Mouse (Mus musculus) urinary bladder, postnatal 4 days (tissue): ENCODE measurements around the gene Tacr1.

Source experiments
- DNase-seq, 2 experiments: peaks; one replicate each; pipeline ENCODE4 v3.0.0; 2021 to 2022; ENCODE audit warnings: low spot score in 2 of 2

Gene Tacr1

GRCm38 (mm10) chr6:82525107-82525867 lies 123.2 kb downstream of the Tacr1 start:
- DNase-seq, result no peak

GRCm38 (mm10) chr6:82528631-82529030 lies 126.5 kb downstream of the Tacr1 start:
- peak in 1 of 2 experiments; percentile 23 for DNase-seq

GRCm38 (mm10) chr6:82536641-82537040 lies 134.5 kb downstream of the Tacr1 start:
- no peak for DNase-seq

- no peak for DNase-seq
Measured at GRCm38 (mm10) chr6:82549270-82549669, 147.1 kb downstream of the Tacr1 start.

GRCm38 (mm10) chr6:82575445-82575844 lies 173.3 kb downstream of the Tacr1 start:
- no peak for DNase-seq

GRCm38 (mm10) chr6:82585396-82585795 lies 183.3 kb downstream of the Tacr1 start:
- DNase-seq, result no peak

- DNase-seq, result no peak
Measured at GRCm38 (mm10) chr6:82589387-82589786, 187.3 kb downstream of the Tacr1 start.

GRCm38 (mm10) chr6:82595461-82596090 lies 193.4 kb downstream of the Tacr1 start:
- DNase-seq, result no peak

GRCm38 (mm10) chr6:82603228-82603627 lies 201.1 kb downstream of the Tacr1 start:
- no peak for DNase-seq

GRCm38 (mm10) chr6:82603665-82604064 lies 201.5 kb downstream of the Tacr1 start:
- no peak for DNase-seq

- DNase-seq, result no peak
Measured at GRCm38 (mm10) chr6:82604791-82605190, 202.7 kb downstream of the Tacr1 start.

- no peak for DNase-seq
Measured at GRCm38 (mm10) chr6:82608756-82609155, 206.6 kb downstream of the Tacr1 start.

- no peak for DNase-seq
Measured at GRCm38 (mm10) chr6:82609339-82609926, 207.3 kb downstream of the Tacr1 start.
